Mouse (Mus musculus) heart, postnatal 0 days (tissue): ENCODE results near the gene Hdac11.

Experiments used
- CTCF ChIP-seq: IDR thresholded peaks from 2 replicates; pipeline ENCODE4 v1.5.1; 2016; ENCODE audit warnings: antibody characterized with exemption, control low read depth, low read depth
- EP300 ChIP-seq: IDR thresholded peaks from 2 replicates; pipeline ENCODE4 v1.6.1; 2016; ENCODE audit warnings: antibody characterized with exemption, low read depth

GRCm38 (mm10) chr6:91184776-91185175 is 28.3 kb downstream of the Hdac11 start:
- no peak for TF ChIP-seq EP300
- no peak for TF ChIP-seq CTCF
